Mouse (Mus musculus): ENCODE measurements around the gene Marcks. TPM values are rescaled to one million over a fixed set of nuclear protein-coding genes. Genes with fewer than 3 reads are reported as not detected.

The Marcks gene
- total RNA-seq, 1 experiment, result 18.4 TPM

DNA sequence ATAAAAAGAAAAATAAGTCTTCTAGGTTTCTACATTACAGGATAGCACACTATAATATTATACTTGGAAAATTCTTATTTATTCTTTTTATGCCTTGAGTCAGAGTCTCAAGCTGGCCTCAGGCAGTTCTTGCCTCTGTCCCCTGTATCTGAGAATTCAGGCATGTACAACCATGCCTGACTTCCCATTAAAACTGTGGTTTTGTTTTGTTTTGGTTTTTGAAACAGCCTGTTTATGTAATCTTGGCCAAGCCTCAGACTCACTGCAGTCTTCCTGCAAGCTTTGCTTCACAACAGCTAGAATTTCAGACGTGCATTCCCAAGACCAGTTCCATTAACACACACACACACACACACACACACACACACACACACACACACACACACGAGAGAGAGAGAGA, 16.4 kb upstream of the Marcks start:
- H3K4me1 ChIP-seq (ENCODE audit: control insufficient read depth in 2 of 2, insufficient read depth in 2 of 2, low read length in 2 of 2, poor library complexity in 1 of 2), result no peaks in the 10 kb centered on the region
- TF ChIP-seq HCFC1 (IDR thresholded peaks at IDR 0.05; ENCODE audit: borderline replicate concordance, insufficient read depth, low read length) (no peak), ZC3H11A (IDR thresholded peaks at IDR 0.05; ENCODE audit: borderline replicate concordance, low read depth, low read length) (no peak), CHD2 (IDR thresholded peaks at IDR 0.05; ENCODE audit: low read depth, low read length) (no peak), ZNF384 (IDR thresholded peaks at IDR 0.05; ENCODE audit: low read depth, low read length) (no peak), MAFK (IDR thresholded peaks at IDR 0.05; ENCODE audit: insufficient read depth, low read depth, low read length) (no peak)
- no peak overlapping the region for H3K4me3 ChIP-seq (ENCODE audit: insufficient read depth in 1 of 2, low read depth in 1 of 2, low read length in 2 of 2, poor library complexity in 1 of 2, severe bottlenecking in 1 of 2)
- no peaks in the 10 kb centered on the region for H3K9me3 ChIP-seq (ENCODE audit: control insufficient read depth, insufficient read depth, low read depth, low read length)
- no peak overlapping the region for H3K9ac ChIP-seq (ENCODE audit: insufficient read depth, low read depth, low read length, poor library complexity, severe bottlenecking)
- no peaks in the 10 kb centered on the region for H3K36me3 ChIP-seq (ENCODE audit: control insufficient read depth, insufficient read depth, low read length, poor library complexity, severe bottlenecking)
- DNase-seq (ENCODE audit: low read depth, low spot score), result no peak
- in situ Hi-C loops (cut with MboI; ENCODE audit: low sequenced_read_pairs in 2 of 2, unreplicated experiment in 2 of 2), result no loop called here
- no peak overlapping the region for H3K27ac ChIP-seq (ENCODE audit: insufficient read depth, low read depth, low read length, poor library complexity, severe bottlenecking)

DNA sequence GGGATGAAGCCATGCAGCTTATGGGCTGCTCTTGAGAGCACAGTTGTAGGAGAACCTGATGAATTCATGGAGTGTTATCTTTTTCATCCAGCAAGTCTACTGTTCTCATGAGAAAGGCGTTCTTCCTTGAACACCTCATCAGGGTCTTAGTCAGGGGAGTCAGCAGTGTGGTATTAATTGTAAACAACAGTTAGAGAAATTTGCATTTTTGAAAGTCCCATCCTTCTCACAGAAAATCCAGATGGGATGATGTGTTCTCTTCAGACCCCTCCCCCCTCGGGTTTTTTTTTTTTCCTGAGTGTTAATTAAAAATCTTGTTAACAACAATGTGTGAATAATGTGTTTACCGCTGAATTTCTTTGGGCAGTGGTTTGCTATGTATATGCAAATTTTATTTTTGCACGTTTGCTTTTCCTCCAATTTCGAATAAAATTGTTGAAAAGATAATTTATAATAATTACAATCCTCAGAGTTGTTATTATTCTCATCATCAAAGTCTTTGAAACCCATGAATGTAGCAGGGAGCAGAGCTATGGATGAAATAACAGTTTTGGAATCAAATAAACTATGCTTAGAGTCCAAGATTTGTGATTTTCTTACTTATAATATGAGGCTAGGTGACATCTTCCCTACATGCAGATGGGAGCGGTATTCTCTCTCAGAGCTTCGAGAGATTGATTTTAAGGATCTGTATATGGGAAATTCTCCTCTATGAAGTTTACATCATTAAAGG, 13.0 kb upstream of the Marcks start:
- Histone ChIP-seq H3K27ac (ENCODE audit: insufficient read depth, low read depth, low read length, poor library complexity, severe bottlenecking) (no peak overlapping the region), H3K4me1 (ENCODE audit: control insufficient read depth in 2 of 2, insufficient read depth in 2 of 2, low read length in 2 of 2, poor library complexity in 1 of 2) (no peaks in the 10 kb centered on the region), H3K4me3 (ENCODE audit: insufficient read depth in 1 of 2, low read depth in 1 of 2, low read length in 2 of 2, poor library complexity in 1 of 2, severe bottlenecking in 1 of 2) (no peak overlapping the region), H3K9ac (ENCODE audit: insufficient read depth, low read depth, low read length, poor library complexity, severe bottlenecking) (no peak overlapping the region), H3K9me3 (ENCODE audit: control insufficient read depth, insufficient read depth, low read depth, low read length) (no peaks in the 10 kb centered on the region), H3K36me3 (ENCODE audit: control insufficient read depth, insufficient read depth, low read length, poor library complexity, severe bottlenecking) (no peaks in the 10 kb centered on the region)
- TF ChIP-seq ZNF384 (IDR thresholded peaks at IDR 0.05; ENCODE audit: low read depth, low read length) (no peak), ZC3H11A (IDR thresholded peaks at IDR 0.05; ENCODE audit: borderline replicate concordance, low read depth, low read length) (no peak)
- in situ Hi-C loops (cut with MboI; ENCODE audit: low sequenced_read_pairs in 2 of 2, unreplicated experiment in 2 of 2), result no loop called here
- DNase-seq (ENCODE audit: low read depth, low spot score), result no peak

DNA sequence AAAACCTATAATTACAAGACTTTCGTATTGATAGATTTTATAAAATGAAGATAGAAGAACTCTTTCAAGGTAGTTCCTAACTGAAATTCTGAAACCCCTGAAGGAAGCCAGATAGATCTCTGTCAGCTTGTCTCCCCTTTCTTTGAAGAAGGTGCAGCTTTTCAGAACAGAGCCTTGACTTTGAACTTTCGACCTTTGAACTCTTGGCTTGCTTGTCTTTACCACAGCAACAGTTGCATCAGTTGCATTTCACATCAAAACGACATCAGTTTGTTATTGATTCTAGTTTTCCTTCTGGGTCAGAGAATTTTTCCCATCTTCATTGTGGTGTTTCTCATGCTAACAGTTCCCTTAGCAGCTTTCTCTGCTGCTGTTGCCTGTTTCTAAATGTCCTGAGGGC, 9.3 kb upstream of the Marcks start:
- Histone ChIP-seq H3K27ac (ENCODE audit: insufficient read depth, low read depth, low read length, poor library complexity, severe bottlenecking) (no peak overlapping the region), H3K36me3 (ENCODE audit: control insufficient read depth, insufficient read depth, low read length, poor library complexity, severe bottlenecking) (no peaks in the 10 kb centered on the region), H3K9me3 (ENCODE audit: control insufficient read depth, insufficient read depth, low read depth, low read length) (no peaks in the 10 kb centered on the region), H3K4me1 (ENCODE audit: control insufficient read depth in 2 of 2, insufficient read depth in 2 of 2, low read length in 2 of 2, poor library complexity in 1 of 2) (no peaks in the 10 kb centered on the region), H3K4me3 (ENCODE audit: insufficient read depth in 1 of 2, low read depth in 1 of 2, low read length in 2 of 2, poor library complexity in 1 of 2, severe bottlenecking in 1 of 2) (no peak overlapping the region), H3K9ac (ENCODE audit: insufficient read depth, low read depth, low read length, poor library complexity, severe bottlenecking) (no peak overlapping the region)
- DNase-seq (ENCODE audit: low read depth, low spot score), result peak; percentile 2
- TF ChIP-seq MAFK (IDR thresholded peaks at IDR 0.05; ENCODE audit: insufficient read depth, low read depth, low read length) (no peak), ZC3H11A (IDR thresholded peaks at IDR 0.05; ENCODE audit: borderline replicate concordance, low read depth, low read length) (no peak), CHD2 (IDR thresholded peaks at IDR 0.05; ENCODE audit: low read depth, low read length) (no peak), HCFC1 (IDR thresholded peaks at IDR 0.05; ENCODE audit: borderline replicate concordance, insufficient read depth, low read length) (no peak), ZNF384 (IDR thresholded peaks at IDR 0.05; ENCODE audit: low read depth, low read length) (no peak)
- in situ Hi-C loops (cut with MboI; ENCODE audit: low sequenced_read_pairs in 2 of 2, unreplicated experiment in 2 of 2), result no loop called here

DNA sequence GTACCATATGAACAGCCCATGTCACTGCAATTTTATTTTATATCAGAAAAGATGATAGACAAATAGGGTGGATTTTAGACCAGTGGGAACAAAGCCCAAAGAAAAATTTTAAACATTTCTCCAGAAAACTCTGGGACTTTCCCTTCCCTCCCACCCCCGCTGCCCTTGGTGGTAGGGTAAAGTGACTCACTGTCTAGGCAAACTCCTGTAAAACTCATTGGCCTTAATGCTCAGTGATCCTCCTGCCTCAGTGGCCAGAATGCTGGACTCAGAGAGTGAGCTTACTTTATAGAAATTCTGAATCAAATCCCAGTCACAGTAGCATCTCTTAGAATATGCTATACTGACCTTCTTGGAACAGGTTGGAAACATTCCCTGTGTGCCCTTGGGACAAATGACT, 6.7 kb upstream of the Marcks start:
- no peak overlapping the region for H3K9ac ChIP-seq (ENCODE audit: insufficient read depth, low read depth, low read length, poor library complexity, severe bottlenecking)
- no peaks in the 10 kb centered on the region for H3K9me3 ChIP-seq (ENCODE audit: control insufficient read depth, insufficient read depth, low read depth, low read length)
- in situ Hi-C loops (cut with MboI; ENCODE audit: low sequenced_read_pairs in 2 of 2, unreplicated experiment in 2 of 2), result no loop called here
- H3K27ac ChIP-seq (ENCODE audit: insufficient read depth, low read depth, low read length, poor library complexity, severe bottlenecking), result no peak overlapping the region
- no peak overlapping the region for H3K4me3 ChIP-seq (ENCODE audit: insufficient read depth in 1 of 2, low read depth in 1 of 2, low read length in 2 of 2, poor library complexity in 1 of 2, severe bottlenecking in 1 of 2)
- no peak for DNase-seq (ENCODE audit: low read depth, low spot score)
- TF ChIP-seq MAFK (IDR thresholded peaks at IDR 0.05; ENCODE audit: insufficient read depth, low read depth, low read length), result no peak
- no peak for TF ChIP-seq ZNF384 (IDR thresholded peaks at IDR 0.05; ENCODE audit: low read depth, low read length)
- TF ChIP-seq CHD2 (IDR thresholded peaks at IDR 0.05; ENCODE audit: low read depth, low read length), result no peak
- TF ChIP-seq HCFC1 (IDR thresholded peaks at IDR 0.05; ENCODE audit: borderline replicate concordance, insufficient read depth, low read length), result no peak
- TF ChIP-seq ZC3H11A (IDR thresholded peaks at IDR 0.05; ENCODE audit: borderline replicate concordance, low read depth, low read length), result no peak
- peaks cover 0 to 2% of the 10 kb centered on the region in 2 experiments; a peak in 1 of 4 replicates for H3K4me1 ChIP-seq (ENCODE audit: control insufficient read depth in 2 of 2, insufficient read depth in 2 of 2, low read length in 2 of 2, poor library complexity in 1 of 2)
- H3K36me3 ChIP-seq (ENCODE audit: control insufficient read depth, insufficient read depth, low read length, poor library complexity, severe bottlenecking), result no peaks in the 10 kb centered on the region

Data from ES-E14 (cell line).